Mouse (Mus musculus) stomach, postnatal 0 days (tissue): ENCODE measurements around the gene Xbp1. TPM values are rescaled to one million over a fixed set of nuclear protein-coding genes. Genes with fewer than 3 reads are reported as not detected.

Experiments used
- ATAC-seq: fragments of 200-750 bp; cut with Nextera tagmentation; 2 replicates; pipeline ENCODE4 v1.8.0; 2017; ENCODE audit not compliant: low FRiP score, low TSS enrichment
- DNase-seq: peaks from one replicate; pipeline ENCODE4 v3.0.0-alpha.2; 2016; ENCODE audit warnings: low spot score
- H3K27ac ChIP-seq: fragments of 300-500 bp; sonication (generic); replicated peaks from 2 replicates; pipeline ENCODE4 v1.5.1; 2014; ENCODE audit warnings: mild to moderate bottlenecking, control low read depth
- H3K27me3 ChIP-seq: fragments of 300-500 bp; sonication (generic); 2 replicates; pipeline ENCODE4 v1.6.1; 2014; ENCODE audit warnings: low read length; ENCODE audit not compliant: control insufficient read depth, insufficient read depth
- H3K36me3 ChIP-seq: fragments of 300-500 bp; sonication (generic); 2 replicates; pipeline ENCODE4 v1.6.1; 2014; ENCODE audit warnings: low read length, mixed read lengths; ENCODE audit not compliant: control insufficient read depth, insufficient read depth
- H3K4me1 ChIP-seq: fragments of 300-500 bp; sonication (generic); replicated peaks from 2 replicates; pipeline ENCODE4 v1.6.1; 2014; ENCODE audit warnings: antibody characterized with exemption; ENCODE audit not compliant: control insufficient read depth, insufficient read depth
- H3K4me2 ChIP-seq: fragments of 300-500 bp; sonication (generic); replicated peaks from 2 replicates; pipeline ENCODE4 v1.6.1; 2014; ENCODE audit warnings: low read depth, mild to moderate bottlenecking, control low read depth, moderate library complexity
- H3K4me3 ChIP-seq: fragments of 300-500 bp; sonication (generic); 2 replicates; pipeline ENCODE4 v1.5.1; 2014; ENCODE audit warnings: low read depth, low read length, control low read depth
- H3K9ac ChIP-seq: fragments of 300-500 bp; sonication (generic); 2 replicates; pipeline ENCODE4 v1.6.1; 2014; ENCODE audit warnings: mild to moderate bottlenecking, low read length, control low read depth, mixed read lengths
- H3K9me3 ChIP-seq: fragments of 300-500 bp; sonication (generic); 2 replicates; pipeline ENCODE4 v1.6.1; 2016; ENCODE audit warnings: low read length; ENCODE audit not compliant: control insufficient read depth
- CTCF ChIP-seq: IDR thresholded peaks from 2 replicates; pipeline ENCODE4 v1.5.1; 2016; ENCODE audit warnings: antibody characterized with exemption, low read depth, mild to moderate bottlenecking, moderate library complexity
- EP300 ChIP-seq: optimal IDR thresholded peaks from 2 replicates; pipeline ENCODE3; 2016; ENCODE audit warnings: antibody characterized with exemption
- WGBS: fragments of 180-500 bp; shearing (Covaris S2); extraction: QIAGEN DNeasy Blood & Tissue Kit; methylation state at CpG from one replicate; pipeline ENCODE4 v1.1.7; 2014; 5-methylcytosine and 5-hydroxymethylcytosine counted together
- polyA plus RNA-seq: library from polyadenylated mRNA; unstranded; fragments of >200 nt; fragmentation: Nextera tagmentation; extraction: Ambion mirVana; gene quantifications from 2 replicates; pipeline ENCODE4 v1.2.1, GENCODE M21; 2015

The Xbp1 gene
- polyA plus RNA-seq, 1 experiment from 2014 or later = 221 TPM

DNA sequence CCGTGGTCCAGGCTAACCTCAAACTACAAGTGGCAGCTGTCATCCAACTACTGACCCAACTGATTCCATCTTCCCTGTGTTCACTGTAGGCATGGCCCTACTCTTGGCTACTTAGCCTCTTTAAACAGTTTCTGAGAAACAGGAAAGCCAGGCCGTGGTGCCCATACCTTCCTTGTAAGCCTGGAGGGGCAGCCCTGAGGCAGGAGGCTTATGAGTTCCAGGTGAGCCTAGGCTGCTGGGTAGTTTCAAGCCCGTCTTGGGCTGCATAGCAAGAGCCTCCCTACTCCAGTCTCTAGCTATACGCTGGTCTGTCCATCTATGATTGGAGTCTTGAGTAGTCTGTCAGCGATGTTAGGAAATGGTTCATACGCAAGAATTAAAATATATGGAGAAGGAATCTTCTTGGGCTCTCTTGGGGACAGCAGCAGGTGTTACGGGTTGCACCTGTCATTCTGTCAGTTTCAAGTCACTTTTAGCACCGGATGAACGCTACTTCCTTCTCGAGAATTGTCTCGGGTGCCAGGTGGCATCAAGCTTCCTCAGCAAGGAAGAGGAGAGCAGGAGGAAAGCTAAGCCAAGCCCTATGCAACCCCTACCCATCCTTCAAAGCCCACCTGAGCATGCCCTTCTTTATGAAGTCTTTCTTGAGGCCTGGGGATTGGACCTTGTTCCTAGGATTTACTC lies 20.4 kb upstream of the Xbp1 start:
- TF ChIP-seq EP300 (no peak), CTCF (no peak)
- no peaks in the 10 kb centered on the region for H3K27me3 ChIP-seq
- peak overlapping the region; percentile 88 for H3K27ac ChIP-seq
- H3K4me1 ChIP-seq = no peaks in the 10 kb centered on the region
- no peak overlapping the region for H3K4me2 ChIP-seq
- peak; percentile 15 for DNase-seq
- H3K36me3 ChIP-seq = no peaks in the 10 kb centered on the region
- ATAC-seq = no peak
- no peaks in the 10 kb centered on the region for H3K9me3 ChIP-seq
- H3K4me3 ChIP-seq = no peak overlapping the region
- no peak overlapping the region for H3K9ac ChIP-seq
- WGBS = 77% methylated on average over 11 of the region's 11 CpGs

- DNase-seq (no peak), ATAC-seq (no peak)
- WGBS = 83% methylated on average over 13 of the region's 13 CpGs
- Histone ChIP-seq H3K4me2 (no peak overlapping the region), H3K27me3 (no peaks in the 10 kb centered on the region), H3K4me1 (no peaks in the 10 kb centered on the region), H3K4me3 (no peak overlapping the region), H3K9me3 (no peaks in the 10 kb centered on the region), H3K27ac (no peak overlapping the region; the same call in 1 of the 2 replicates), H3K9ac (no peak overlapping the region), H3K36me3 (no peaks in the 10 kb centered on the region)
- TF ChIP-seq EP300 (no peak), CTCF (no peak)
Observed at GRCm38 (mm10) chr11:5500903-5501741, 19.3 kb upstream of the Xbp1 start.

- 72% methylated on average over 10 of the region's 10 CpGs for WGBS
- H3K4me3 ChIP-seq = no peak overlapping the region
- H3K27ac ChIP-seq = 0 out of 2 replicates have a peak overlapping the region, but pooled peaks have one; percentile 0
- H3K4me2 ChIP-seq = no peak overlapping the region
- no peak for TF ChIP-seq CTCF
- TF ChIP-seq EP300 = no peak
- no peak overlapping the region for H3K9ac ChIP-seq
- no peaks in the 10 kb centered on the region for H3K36me3 ChIP-seq
- H3K4me1 ChIP-seq = no peaks in the 10 kb centered on the region
- ATAC-seq = no peak
- no peaks in the 10 kb centered on the region for H3K9me3 ChIP-seq
- peak; percentile 53 for DNase-seq
- H3K27me3 ChIP-seq = no peaks in the 10 kb centered on the region
Observed at GRCm38 (mm10) chr11:5502351-5503051, 18.0 kb upstream of the Xbp1 start.

DNA sequence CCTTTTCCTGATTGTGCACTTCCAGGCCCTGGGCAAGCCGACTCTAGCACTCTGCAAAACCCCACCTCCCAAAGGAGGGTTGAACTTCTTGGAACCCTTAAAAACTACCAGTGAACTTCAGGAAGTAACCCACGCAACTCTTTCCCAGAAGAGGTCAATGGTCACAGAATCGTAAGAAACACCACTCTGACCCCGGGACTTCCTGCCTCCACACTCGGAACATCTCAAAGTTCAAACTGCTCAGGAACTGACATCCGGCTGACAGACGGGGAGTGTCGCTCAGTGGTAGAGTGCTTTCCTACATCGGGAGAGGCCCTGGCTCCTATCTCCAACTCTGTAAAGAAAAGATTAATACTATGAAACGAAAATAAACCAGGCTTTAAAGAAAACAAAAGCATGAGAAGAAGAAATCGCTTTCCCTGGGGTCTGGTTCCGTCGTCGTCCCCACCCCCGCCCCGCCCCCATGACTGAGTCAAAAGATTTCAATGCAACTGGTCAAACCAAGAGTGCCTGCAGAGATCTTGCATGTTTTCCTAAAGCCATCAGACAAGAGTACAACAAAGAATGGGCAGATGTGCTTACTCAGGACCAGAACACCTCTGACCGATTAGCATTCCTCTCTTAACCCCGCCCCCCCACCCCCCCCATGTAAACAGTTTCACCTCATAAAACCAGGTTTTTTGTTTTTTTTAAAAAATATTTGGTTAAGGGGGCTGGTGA lies 14.4 kb upstream of the Xbp1 start:
- peak overlapping the region; percentile 46 for H3K4me2 ChIP-seq
- ATAC-seq (peak; percentile 83), DNase-seq (peak; percentile 56)
- TF ChIP-seq CTCF (no peak), EP300 (no peak)
- H3K4me3 ChIP-seq = peak overlapping the region; percentile 21; the same call in 1 of the 2 replicates
- H3K27me3 ChIP-seq = no peaks in the 10 kb centered on the region
- H3K9ac ChIP-seq = 0 out of 2 replicates have a peak overlapping the region, but pooled peaks have one; percentile 9
- H3K4me1 ChIP-seq = no peaks in the 10 kb centered on the region
- H3K27ac ChIP-seq = peak overlapping the region; percentile 19
- no peaks in the 10 kb centered on the region for H3K36me3 ChIP-seq
- H3K9me3 ChIP-seq = no peaks in the 10 kb centered on the region
- WGBS = 13% methylated on average over 18 of the region's 18 CpGs
